Mouse (Mus musculus) mouse embryonic stem cell (cell line): ENCODE measurements around the gene Nfu1.

ENCODE experiments used
- in situ Hi-C, 2 experiments: fragments of 300-500 bp; cut with MboI; formaldehyde crosslinking; loops; 1 replicate in 1 of 2; 3 replicates in 1 of 2; pipeline ENCODE4 v1.14.3; 2019 to 2020; ENCODE audit warnings: low sequenced_read_pairs in 2 of 2, low pct_unique_long_range_greater_than_20kb in 1 of 2, mixed read lengths in 1 of 2; ENCODE audit not compliant: unreplicated experiment in 1 of 2

Nfu1 gene

DNA sequence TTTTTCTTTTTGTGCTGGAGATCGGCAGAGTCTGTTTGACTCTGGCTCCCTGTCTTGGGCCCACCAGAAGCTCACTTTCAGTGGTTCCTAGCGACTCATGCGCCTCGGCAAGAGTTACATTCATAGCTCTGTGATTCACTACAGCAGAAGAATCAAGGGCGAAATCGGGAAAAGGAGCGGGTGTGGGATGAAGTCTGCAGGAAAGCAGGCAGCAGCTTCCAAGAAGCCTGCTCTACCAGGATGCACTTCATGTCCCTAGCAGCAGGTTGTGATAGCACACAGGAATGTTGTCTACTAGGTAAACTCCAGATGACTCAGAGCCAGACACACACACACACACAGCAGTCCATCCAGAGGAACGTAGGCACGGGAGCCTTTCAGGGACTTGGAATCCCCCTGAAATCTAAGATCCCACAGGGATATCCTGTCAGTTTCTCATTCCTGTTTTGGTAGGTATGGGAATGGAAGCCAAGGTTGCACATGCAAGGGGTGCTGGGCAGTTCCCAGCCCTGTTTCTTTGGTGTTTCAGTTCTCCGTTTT, 42.9 kb downstream of the Nfu1 start:
- in situ Hi-C loops: no loop called here

DNA sequence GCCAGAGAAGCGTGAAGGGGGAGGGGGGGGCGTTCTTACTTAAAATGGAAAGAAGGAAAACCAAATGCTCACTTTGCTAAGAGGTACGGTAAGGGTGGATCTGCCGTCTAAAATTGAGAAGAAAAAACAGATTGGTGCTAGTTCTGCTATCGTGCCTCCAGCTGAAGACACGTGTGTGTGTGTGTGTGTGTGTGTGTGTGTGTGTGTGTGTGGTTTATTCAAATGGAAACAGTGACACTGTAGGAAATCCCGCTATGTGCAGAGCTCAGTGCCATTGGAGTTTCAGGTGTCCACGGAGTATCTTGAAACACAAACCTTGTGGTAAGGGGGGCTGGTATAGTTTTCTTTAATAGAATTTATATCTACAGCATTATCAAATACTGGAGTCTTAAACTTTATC, 45.2 kb downstream of the Nfu1 start:
- in situ Hi-C loops: no loop called here

DNA sequence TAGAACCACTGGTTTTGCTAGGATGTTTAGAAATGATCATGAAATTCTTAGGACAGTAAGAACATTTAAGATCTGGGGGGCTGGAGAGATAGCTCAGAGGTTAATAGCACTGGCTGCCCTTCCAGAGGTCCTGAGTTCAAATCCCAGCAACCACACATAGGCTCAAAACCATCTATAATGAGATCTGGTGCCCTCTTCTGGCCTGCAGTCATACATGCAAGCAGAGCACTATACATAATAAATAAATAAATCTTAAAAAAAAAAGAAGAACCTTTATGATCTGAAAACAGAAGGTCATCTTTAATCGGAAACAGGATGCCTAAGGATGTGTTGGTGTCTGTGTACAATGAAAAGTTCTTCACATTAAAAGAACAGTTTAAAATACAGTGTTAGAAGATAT, 50.7 kb downstream of the Nfu1 start:
- in situ Hi-C loops: no loop called here

DNA sequence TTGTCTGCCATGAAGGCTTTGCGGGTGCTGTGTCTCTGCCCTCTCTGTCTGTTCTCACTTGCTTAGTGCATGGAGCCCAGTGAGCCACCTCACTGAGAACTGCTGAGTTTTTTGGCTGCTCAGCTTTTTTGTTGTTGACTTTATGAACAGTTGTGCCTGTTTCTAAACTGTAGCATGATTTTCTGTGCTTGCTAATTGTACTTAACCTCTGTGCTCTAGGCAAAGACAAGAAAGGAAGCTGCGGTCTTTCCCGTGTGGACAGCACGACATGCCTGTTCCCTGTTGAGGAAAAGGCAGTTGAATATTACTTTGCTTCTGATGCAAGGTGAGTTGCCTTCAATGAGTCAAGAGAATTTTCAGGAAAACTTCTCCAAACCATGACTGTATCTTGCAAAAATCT, 54.5 kb downstream of the Nfu1 start:
- in situ Hi-C loops: no loop called here

GRCm38 (mm10) chr6:87068209-87068608, 59.2 kb downstream of the Nfu1 start:
- in situ Hi-C loops: no loop called here

DNA sequence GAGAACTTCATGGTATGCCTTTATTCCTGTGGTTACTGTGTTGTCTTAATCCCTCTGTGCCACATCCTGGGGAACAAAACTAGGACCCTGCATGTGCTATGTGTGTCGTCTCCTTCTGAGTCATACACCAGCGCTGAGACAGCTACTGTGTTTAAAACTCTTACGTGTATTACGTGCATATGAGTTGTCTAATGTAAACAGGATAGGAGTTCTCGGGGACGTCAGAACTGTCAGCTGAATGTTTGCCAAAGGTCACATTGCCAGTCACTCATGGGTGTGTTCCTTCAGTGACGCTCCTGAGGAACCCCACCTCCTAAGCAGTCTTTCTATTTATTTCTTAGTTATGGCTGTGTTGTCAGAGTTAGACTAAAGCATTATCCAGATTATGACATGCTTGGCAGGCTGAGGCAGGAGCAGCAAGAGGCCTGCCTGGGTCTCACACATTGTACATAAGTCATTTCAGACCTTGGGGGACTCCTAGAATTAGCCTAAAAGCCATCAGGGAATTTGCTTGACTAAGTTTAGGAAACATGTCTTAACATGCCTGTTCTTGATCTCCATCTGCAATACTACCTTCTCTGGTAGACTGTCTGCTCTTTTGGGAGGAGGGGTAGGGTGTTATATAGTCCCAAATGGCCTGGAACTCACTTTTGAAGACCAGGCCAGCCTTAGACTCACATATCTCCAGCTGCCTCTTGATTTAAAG, 60.3 kb downstream of the Nfu1 start:
- in situ Hi-C loops: no loop called here

- in situ Hi-C loops: no loop called here
Observed at GRCm38 (mm10) chr6:87070641-87071040, 61.6 kb downstream of the Nfu1 start.

DNA sequence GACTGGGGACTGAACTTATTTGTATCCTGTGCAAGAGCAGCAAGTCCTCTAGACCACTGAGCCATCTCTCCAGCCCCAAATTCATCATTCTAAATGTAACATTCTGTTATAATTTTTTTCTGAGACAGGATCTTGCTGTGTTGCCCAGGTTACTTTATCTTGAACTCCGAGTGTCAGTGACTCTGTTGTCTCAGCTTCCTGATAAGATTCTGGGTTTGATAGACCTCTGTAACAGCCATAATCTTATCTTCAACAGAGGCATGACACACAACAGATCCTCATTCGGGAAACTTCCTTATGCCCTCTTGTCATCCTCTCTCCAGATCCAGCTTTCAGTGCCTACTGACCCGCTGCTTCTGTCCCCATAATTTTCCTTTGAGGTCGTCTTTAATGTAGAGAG, 63.7 kb downstream of the Nfu1 start:
- in situ Hi-C loops: no loop called here

GRCm38 (mm10) chr6:87075092-87075685, 66.2 kb downstream of the Nfu1 start:
- in situ Hi-C loops: no loop called here
